Mouse (Mus musculus) E14TG2a.4 (cell line): ENCODE measurements around the gene Naaladl1.

ENCODE experiments used
- CTCF ChIP-seq: conservative IDR thresholded peaks from 2 replicates; pipeline ENCODE4 v1.5.1; 2014; ENCODE audit warnings: low read length
- NANOG ChIP-seq: IDR thresholded peaks from 2 replicates; pipeline ENCODE4 v1.6.1; 2014; ENCODE audit warnings: borderline replicate concordance, low read length, mixed read lengths
- POU5F1 ChIP-seq: IDR thresholded peaks from 2 replicates; pipeline ENCODE4 v1.6.1; 2014; ENCODE audit warnings: low read length, borderline replicate concordance

GRCm38 (mm10) chr19:6104476-6104875 lies 1.1 kb upstream of the Naaladl1 start:
- no peak for TF ChIP-seq CTCF
- TF ChIP-seq NANOG: no peak
- TF ChIP-seq POU5F1: no peak
